Mouse (Mus musculus) common myeloid progenitor, adult 5-6 weeks (primary cell): ENCODE measurements around the gene Klk9. TPM values are rescaled to one million over a fixed set of nuclear protein-coding genes. Genes with fewer than 3 reads are reported as not detected.

Experiments
- ATAC-seq: replicated peaks from 2 replicates; pipeline ENCODE4 v1.8.0; 2016; ENCODE audit warnings: low read depth, mild to moderate bottlenecking, moderate TSS enrichment, inconsistent platforms; ENCODE audit not compliant: poor library complexity, severe bottlenecking
- total RNA-seq: library from RNA; stranded (forward); fragments of 200-1000, 187-1606 nt; gene quantifications from 2 replicates; pipeline ENCODE4 v1.2.3, GENCODE M21; 2017

Gene Klk9
- not detected in 2 replicates for total RNA-seq

- ATAC-seq = no peak
Observed at GRCm38 (mm10) chr7:43791591-43791990, at the start of gene Klk9. Klk9 (plus strand) TSS chr7:43791891.

GRCm38 (mm10) chr7:43747788-43748187, 43.9 kb upstream of the Klk9 start:
- peak; percentile 93 for ATAC-seq

GRCm38 (mm10) chr7:43752806-43753205, 38.9 kb upstream of the Klk9 start:
- no peak for ATAC-seq

GRCm38 (mm10) chr7:43766484-43766883, 25.2 kb upstream of the Klk9 start:
- ATAC-seq = no peak

- ATAC-seq = no peak
Observed at GRCm38 (mm10) chr7:43768597-43768996, 23.1 kb upstream of the Klk9 start, which contains the start of gene Klk12. Klk12 (plus strand) TSS chr7:43768897.

- no peak for ATAC-seq
Observed at GRCm38 (mm10) chr7:43769636-43770035, 22.1 kb upstream of the Klk9 start.

- no peak for ATAC-seq
Observed at GRCm38 (mm10) chr7:43770701-43771100, 21.0 kb upstream of the Klk9 start.

GRCm38 (mm10) chr7:43771916-43772315, 19.8 kb upstream of the Klk9 start:
- no peak for ATAC-seq

- no peak for ATAC-seq
Observed at GRCm38 (mm10) chr7:43772901-43773300, 18.8 kb upstream of the Klk9 start.

- ATAC-seq = no peak
Observed at GRCm38 (mm10) chr7:43774364-43774763, 17.3 kb upstream of the Klk9 start, which contains the start of gene Klk11. Klk11 (plus strand) TSS chr7:43774604.

- ATAC-seq = no peak
Observed at GRCm38 (mm10) chr7:43774802-43775201, 16.9 kb upstream of the Klk9 start.

GRCm38 (mm10) chr7:43775311-43776057, 16.2 kb upstream of the Klk9 start:
- no peak for ATAC-seq

- ATAC-seq = no peak
Observed at GRCm38 (mm10) chr7:43776506-43776905, 15.2 kb upstream of the Klk9 start.

- no peak for ATAC-seq
Observed at GRCm38 (mm10) chr7:43777423-43777822, 14.3 kb upstream of the Klk9 start.

- no peak for ATAC-seq
Observed at GRCm38 (mm10) chr7:43778176-43778970, 13.3 kb upstream of the Klk9 start.

GRCm38 (mm10) chr7:43780241-43780640, 11.4 kb upstream of the Klk9 start:
- no peak for ATAC-seq

GRCm38 (mm10) chr7:43780746-43781145, 10.9 kb upstream of the Klk9 start, which contains the start of gene Klk10:
Klk10 (plus strand) TSS chr7:43781035.
- ATAC-seq = no peak

GRCm38 (mm10) chr7:43781541-43781940, 10.2 kb upstream of the Klk9 start:
- no peak for ATAC-seq

GRCm38 (mm10) chr7:43782275-43783265, 9.1 kb upstream of the Klk9 start:
- ATAC-seq = peak; percentile 94

GRCm38 (mm10) chr7:43785286-43785685, 6.4 kb upstream of the Klk9 start:
- peak; percentile 27; the same call in 1 of the 2 replicates for ATAC-seq
